Mouse (Mus musculus) urinary bladder, postnatal 36 days (tissue): ENCODE measurements around the gene Ppy.

Source experiments
- DNase-seq, 2 experiments: peaks; one replicate each; pipeline ENCODE4 v3.0.0; 2022; ENCODE audit warnings: low spot score in 2 of 2, mixed read lengths in 1 of 2

Ppy gene

GRCm38 (mm10) chr11:102087931-102088898, 12.9 kb downstream of the Ppy start, which contains the start of gene Mpp2:
TSS of gene Mpp2 (minus strand) at chr11:102088515.
- peak; percentile 62 to 75 for DNase-seq

DNA sequence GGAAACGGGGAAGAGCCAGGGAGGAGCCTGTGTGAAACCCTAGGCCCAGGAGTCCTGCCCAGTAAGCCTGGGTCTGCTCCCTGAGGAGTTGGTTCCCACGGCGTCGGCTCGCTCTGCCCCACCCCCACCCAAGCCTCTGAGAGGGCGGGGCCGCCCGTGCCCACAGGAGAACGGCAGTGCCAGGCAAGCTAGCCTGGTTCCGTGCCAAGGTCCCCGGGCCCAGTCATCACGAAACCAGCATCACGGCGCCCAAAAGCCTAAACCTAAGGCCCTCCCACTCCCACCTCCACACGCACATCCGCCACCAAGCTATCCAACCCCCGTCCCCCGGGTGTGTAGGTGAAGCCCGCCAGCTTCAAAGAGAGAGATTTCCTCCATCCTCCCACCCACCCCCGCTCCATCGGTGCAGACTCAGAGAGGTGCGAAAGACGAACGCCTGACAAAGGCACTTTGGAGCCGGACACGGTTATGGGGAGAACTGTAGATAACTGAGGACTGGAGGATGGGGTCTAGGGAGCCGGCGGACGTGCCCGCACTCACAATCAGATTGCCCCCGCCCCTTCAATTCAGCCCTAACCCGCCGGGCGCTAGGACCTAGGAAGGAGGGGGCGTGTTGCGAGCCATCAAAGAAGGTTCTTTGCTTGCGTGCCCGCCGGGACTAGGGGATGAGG, 13.9 kb downstream of the Ppy start:
- DNase-seq = peak; percentile 71 to 82

GRCm38 (mm10) chr11:102086331-102086730, 14.8 kb downstream of the Ppy start:
- no peak for DNase-seq

DNA sequence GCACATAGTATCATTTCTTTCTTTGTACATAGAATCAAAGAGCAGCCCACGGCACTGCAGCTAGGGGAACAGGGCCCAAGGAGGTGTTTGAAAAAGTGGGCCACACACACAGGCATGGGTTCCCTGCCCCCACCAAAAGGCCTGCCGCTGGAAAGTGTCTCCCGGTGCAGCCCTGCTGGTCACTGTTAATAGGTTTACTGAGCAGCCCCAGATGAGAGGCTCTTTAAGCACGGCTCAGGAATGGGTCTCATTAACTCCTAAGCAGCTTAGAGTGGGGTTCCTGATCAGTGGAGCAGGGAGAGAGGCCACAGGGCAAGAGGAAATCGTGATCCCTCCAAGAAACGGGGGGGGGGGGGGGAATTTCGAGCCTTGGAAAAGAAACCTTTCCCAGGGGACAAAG, 17.0 kb downstream of the Ppy start:
- DNase-seq = no peak

DNA sequence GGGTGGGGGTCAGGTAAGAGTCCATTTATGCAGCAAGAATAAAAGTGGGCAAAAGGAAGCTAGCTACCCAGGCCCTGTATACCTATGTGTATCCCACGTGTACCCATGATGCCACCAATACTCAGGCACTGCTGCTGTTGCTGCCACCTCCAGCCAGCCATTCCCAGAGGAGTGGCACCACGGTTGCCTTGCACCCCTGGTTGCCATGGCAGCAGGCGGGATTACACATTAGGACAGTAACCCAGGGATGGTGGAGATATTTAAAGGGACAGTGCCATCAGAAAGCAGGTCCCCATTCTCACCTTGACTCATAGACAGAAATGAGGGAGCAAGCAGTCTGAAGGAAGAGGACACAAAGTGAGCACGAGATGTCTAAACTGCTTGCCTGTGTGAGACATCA, 17.9 kb downstream of the Ppy start:
- no peak for DNase-seq

- DNase-seq = peak; percentile 28 to 63
These were observed 18.8 kb downstream of the Ppy start for GRCm38 (mm10) chr11:102082322-102082721.

DNA sequence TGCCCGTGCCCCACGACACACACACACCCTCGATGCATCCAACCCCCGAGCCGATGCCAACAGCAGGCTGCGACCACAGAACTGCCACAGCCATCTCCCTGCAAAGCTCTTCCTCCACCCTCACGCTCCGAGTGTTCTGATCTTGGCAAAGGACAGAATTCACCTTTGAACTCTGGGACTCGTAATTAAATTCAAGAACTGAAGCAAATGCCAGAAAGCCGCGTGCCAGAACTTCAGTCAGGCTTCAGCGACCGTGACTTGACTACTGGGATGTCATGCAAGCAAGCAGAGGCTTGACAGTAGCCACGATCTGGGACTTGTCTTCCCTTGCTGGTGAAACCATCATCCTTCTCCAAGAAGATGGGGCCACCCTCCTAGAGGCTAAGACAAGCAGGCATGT, 27.4 kb downstream of the Ppy start:
- DNase-seq = no peak

DNA sequence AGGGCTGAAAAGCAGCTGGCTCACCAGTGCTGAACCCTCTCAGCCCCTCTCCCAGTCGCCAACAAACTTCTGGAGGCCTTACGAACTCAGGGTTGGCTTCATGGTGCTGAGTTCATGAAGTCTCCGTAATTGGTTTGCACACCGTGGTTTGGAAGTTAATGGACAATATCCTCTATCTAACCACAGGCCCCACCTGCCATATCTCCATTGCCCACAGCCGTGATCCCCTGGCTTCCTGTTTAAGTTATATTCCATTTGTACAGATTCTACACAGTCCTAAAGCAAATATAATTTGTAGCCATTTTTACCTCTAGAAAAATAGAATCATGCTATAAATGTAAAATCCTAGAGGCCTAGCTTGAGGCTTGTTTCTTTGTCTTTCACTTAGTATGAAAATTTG, 28.4 kb downstream of the Ppy start:
- no peak for DNase-seq

GRCm38 (mm10) chr11:102070426-102070825, 30.7 kb downstream of the Ppy start:
- DNase-seq = no peak

DNA sequence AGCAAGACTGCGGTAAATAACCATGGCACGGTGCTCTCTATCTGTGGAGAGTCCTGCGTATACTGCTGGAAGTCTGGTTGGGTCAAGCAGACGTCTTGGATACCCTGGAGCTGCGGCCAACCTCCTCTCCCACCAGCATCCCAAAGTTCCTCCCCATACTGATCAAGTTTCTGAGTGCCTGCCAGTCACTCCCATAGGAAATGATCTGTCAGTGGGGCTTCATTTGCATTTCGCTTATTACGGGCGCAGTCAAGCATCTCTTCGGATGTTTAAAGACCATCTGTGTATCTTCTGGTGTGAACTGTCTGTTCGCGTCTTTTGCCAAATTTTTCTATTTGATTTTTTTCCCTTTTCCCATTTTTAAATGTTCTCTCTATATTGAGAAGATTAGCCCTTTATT, 31.5 kb downstream of the Ppy start:
- DNase-seq = no peak

DNA sequence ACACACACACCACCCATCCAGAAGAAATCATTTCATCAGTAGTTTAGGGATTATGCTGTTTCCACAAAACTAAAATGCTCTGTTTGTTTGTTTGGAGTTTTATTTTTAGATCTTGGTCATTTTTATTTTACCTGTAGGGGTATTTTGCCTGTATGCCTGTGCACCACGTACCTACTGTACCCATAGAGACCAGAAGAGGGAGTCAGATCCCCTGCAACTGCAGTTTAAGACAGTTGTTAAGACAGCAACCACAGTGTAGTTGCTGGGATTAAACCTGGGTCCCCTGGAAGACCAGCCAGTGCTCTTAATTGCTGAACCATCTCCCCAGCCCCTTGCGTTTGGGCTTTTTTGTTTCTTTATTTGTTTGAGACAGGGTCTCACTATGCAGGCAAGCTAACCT, 32.1 kb downstream of the Ppy start:
- no peak for DNase-seq

DNA sequence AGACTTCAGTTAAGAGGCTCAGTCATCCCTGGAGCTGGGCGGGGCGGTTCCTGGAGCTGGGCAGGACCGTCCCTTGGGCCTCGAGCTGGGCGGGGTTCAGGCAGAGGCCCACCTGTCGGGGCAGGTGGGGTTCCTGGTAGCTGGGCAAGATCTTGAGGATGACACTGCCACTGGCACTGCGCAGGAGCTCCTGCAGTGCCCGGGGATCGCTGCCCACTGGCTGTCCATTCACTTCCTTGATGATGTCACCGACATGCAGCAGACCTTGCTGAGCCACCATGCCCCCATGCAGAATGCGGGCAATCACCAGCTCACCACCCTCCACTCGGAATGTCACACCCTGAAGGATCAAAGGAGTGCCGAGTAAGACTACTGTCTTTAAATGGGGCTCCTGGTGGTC, 38.0 kb downstream of the Ppy start:
- no peak for DNase-seq

DNA sequence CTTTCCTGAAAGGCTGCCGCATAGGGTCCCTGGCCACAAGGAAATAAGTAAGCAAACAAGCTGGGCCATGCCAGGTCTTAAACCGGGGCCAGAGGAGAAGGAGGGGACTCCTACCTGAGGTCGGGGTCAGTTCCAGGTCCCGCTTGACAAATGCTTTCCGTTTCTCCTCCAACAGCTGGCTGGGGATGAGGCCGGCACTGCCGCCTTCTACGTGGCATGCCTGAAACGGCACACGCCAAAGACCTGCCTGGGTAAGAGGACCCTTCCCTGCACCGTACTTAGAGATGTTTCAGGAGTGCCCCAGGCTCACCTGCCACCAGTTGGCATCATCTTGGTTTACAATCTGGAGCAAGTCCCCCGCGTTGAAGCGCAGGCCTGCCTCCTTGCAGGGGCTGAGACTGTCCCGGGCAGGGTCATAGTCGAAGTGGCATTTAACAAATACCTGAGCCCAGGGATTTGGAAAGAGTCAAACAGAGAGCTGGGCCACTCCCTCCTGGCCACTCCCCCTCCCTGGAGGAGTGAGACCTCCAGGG, 39.1 kb downstream of the Ppy start:
- no peak for DNase-seq

GRCm38 (mm10) chr11:102061236-102061940, 39.7 kb downstream of the Ppy start:
- peak; percentile 74 to 78 for DNase-seq

DNA sequence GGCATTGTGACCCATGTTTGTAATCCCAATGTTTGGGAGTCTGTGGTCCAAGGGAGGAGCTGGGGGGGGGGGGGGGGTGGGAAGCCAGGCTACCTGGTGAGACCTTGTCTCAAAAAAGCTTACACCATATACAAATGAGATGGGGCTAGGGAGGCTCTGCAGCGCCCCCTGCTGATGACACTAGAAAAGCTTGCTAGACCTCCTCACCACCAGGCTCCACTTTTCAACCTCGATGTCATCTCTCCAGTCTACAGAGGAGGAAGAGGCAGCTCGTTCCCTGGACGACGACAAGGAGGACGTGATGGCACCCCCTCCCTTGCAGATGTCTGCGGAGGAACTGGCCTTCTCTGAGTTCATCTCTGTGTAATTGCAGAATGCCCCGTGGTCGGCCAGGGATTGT, 47.3 kb downstream of the Ppy start:
- DNase-seq = no peak

- no peak for DNase-seq
These were observed 47.9 kb downstream of the Ppy start for GRCm38 (mm10) chr11:102053183-102053582.

DNA sequence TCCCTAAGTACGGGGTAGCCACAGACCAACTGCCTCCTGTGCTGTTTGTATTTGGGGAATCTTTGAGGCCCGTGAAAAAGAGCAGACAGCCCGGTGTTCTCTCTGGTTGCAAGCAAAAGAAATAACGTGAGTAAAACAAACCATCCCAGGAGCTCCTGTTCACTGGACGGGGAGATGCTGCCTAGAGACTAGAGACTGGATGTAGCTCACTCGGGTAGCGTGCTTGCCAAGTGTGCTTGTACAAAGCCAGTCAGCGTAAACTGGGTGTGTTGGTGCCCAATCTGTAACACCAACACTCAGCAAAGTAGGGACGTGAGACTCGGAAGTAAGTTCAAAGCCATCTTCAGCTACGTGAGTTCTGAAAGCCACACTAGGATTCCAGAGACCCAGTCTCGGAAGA, 48.4 kb downstream of the Ppy start:
- no peak for DNase-seq

DNA sequence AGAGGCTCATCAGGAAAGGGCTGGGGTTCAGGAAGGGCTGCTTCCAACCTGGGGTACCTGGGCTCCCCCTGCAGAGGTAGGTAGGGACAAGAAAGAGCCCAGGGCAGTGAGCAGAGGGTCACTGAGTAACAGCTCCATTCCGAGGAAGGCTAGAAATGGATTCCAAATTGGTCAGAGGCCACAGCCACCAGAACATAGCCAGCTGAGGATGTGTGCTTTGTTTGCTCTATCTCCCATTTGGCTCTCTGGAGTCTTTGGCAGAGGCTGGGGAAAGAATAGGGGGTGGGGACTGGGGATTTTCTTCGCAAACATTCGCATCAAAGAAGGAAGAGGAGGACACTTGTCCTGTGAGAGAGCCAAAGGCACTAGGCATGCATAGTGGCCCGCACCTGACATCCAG, 49.2 kb downstream of the Ppy start:
- DNase-seq = peak in 1 of 2 experiments; percentile 47

- no peak for DNase-seq
These were observed 49.6 kb downstream of the Ppy start for GRCm38 (mm10) chr11:102051541-102051940.
